Mouse (Mus musculus) CD4-positive naive resting alpha-beta T cell, adult 57 days (primary cell): ENCODE data around the gene Nucb1. TPM values are rescaled to one million over a fixed set of nuclear protein-coding genes. Genes with fewer than 3 reads are reported as not detected.

ENCODE experiments used
- total RNA-seq: library from RNA; stranded (reverse); gene quantifications from one replicate; pipeline ENCODE4 v1.2.4, GENCODE M21; 2023

The Nucb1 gene
- 80.1 TPM for total RNA-seq

DNA sequence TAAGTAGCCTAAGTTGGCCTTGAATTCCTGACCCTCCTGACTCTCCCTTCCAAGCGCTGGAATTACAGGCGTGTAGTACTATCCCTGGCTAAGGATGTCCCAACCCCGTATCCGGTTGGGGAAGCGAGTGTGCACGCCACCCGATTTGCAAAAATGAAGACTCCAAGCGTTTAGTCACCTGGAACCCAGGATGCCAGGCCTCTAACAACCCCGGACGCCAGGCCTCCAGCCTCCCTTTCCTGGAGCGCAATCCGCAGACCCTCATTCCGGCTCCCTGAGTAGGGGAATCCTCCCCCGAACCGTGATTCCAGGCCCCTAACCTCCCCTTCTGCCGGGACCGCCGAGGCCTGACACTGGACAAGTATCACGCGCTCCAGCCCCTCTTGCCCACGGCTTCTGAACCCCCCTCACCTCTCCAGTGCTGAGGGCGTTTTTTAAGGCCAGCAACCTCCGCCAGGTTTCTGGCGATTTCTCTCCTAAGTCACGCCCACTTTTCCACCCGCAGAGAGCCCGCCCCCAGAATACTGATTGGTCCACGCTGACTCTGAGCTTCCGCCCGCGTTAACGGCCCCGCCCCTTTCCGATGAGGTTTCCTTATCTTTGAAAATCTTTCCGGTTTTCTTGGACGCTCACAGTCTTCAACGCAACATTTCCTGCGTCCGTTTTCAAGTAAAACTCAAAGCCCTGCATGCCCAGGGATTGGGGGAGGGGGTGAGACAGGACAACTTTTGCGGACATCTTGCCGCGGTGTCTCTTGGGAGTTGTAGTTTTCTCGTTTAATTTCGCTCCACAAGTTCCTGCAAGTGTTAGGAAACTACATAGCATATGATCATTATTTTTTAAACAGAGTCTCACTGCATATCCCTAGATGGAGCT lies at the start of gene Nucb1:
TSS of gene Nucb1 (minus strand) at position 495 of the 876 bp plus-strand sequence.

DNA sequence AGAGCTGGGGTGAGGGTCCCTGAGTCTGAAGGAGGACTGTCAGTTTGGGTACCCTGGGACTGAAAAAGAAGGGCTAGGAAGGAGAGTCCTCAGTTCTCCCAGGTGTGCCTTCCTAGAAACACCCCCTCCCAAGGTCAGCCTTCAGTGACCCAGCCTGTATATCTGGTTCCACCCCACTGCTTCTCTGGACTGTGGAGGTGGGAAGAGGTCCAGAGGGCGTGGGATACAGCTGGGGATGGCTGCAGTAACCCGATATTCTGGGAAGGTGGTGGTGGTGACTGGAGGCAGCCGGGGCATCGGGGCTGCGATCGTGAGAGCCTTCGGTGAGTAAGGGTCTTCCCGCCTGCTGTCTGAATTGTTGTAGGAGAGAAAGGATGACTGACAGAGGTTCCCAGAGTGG lies 44.5 kb upstream of the Nucb1 start, which contains the start of gene Hsd17b14:
TSS of gene Hsd17b14 (plus strand) at position 150 of the 400 bp plus-strand sequence.

GRCm38 (mm10) chr7:45525809-45526473 lies 15.7 kb upstream of the Nucb1 start, which contains the start of the genes Ppp1r15a and Plekha4:
TSS of gene Ppp1r15a (minus strand) at chr7:45526268.
TSS of gene Plekha4 (plus strand) at chr7:45526330.

DNA sequence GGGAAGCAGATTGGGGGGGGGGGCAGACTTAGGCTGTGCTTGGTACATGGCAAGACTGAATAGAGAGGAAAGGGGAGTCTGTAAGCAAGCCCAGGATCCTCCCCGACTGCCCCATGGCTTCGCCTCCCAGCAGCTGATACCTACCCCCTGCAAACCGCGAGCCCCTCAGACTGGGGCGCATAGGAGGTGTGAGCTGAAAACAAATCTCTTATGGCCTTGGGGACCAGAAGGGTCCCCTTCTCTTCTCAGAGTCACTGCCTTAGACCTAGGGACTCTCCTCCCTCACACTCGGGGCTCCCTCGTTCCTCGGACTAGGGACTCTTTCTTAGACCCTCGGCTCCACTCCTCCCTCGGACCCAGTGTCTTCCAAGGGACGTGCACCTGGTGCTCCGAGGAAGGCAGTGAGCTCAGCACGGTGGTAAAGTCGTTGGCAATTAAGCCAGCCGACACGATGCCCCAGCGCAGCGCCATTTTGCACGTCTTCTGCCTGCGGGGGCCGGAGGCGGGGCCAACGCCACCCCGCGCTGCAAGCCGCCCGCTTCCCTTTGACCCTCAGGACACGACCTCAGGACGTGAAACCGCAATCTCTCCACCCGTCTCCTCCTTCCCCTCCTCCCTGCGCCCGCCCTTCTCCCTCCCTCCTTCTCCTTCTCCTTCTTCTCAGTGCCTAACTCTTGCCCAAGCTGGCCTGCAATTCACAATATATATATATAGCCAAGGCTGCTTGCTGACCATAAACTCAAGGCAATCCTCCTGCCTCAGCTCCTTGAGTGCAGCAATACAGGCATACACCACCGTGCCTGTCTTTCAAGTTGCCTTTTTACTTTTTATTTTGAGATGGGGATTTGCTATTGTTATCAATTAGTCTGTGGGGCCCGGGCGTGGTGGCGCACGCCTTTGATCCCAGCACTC lies 21.7 kb downstream of the Nucb1 start, which contains the start of gene Dhdh:
TSS of gene Dhdh (minus strand) at position 513 of the 912 bp plus-strand sequence.

DNA sequence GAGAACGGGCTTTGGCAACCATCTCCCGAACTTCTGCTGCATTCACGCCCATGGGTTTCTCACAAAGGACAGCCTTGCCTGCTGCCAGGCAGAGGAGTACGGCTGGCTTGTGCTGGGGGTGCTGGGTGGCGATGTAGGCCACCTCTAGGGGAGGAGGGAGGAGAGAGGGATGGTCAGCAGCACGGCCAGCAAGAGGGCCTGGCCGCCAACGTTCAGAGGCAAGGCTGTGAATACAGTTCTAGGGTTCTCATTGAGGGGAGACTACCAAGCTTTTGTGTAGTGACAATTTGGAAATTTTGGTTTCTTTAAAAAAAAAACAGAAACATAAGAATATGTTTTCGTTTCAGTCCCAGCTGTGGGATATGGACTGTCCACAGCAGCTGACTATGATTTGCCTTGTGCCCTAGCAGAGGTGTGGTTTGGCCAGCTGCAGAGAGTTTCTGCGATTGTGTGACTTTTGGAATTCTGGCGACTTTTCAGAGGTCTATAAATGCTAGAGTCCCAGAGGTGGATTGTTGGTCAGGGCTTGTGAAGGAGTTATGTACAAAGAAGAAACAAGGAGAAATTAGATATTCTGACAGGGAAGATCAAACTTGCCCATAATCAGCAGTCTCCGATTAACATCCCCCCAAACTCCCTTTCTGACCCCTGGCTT lies 23.3 kb downstream of the Nucb1 start, which contains the start of gene Gm45808:
TSS of gene Gm45808 (minus strand) at position 51 of the 655 bp plus-strand sequence.

DNA sequence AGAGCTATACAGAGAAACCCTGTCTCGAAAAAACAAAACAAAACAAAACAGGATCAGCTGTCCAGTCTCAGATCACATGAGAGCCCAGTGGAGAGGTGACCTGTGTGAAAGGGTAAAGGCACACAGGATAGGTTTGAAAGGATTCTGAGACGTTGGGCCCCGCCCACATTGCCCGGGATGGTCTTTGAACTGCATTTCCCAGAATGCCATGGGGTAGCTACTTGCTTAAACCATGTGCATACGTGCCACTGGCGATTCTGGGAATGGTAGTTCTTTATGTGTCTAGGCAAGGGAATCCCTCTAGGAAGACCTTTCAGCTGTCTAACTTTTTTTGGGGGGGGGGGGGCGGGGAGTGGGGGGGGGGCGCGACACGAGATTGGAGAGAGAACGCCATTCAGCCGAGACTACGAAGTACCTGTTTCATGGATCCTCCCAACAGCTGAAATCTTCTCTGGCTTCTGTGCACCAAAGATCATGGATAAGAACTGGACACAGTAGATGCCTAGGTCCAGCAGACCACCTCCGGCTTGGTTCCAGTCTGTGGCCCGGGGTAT lies 28.8 kb downstream of the Nucb1 start, which contains the start of gene Tulp2:
TSS of gene Tulp2 (plus strand) at position 504 of the 554 bp plus-strand sequence.

DNA sequence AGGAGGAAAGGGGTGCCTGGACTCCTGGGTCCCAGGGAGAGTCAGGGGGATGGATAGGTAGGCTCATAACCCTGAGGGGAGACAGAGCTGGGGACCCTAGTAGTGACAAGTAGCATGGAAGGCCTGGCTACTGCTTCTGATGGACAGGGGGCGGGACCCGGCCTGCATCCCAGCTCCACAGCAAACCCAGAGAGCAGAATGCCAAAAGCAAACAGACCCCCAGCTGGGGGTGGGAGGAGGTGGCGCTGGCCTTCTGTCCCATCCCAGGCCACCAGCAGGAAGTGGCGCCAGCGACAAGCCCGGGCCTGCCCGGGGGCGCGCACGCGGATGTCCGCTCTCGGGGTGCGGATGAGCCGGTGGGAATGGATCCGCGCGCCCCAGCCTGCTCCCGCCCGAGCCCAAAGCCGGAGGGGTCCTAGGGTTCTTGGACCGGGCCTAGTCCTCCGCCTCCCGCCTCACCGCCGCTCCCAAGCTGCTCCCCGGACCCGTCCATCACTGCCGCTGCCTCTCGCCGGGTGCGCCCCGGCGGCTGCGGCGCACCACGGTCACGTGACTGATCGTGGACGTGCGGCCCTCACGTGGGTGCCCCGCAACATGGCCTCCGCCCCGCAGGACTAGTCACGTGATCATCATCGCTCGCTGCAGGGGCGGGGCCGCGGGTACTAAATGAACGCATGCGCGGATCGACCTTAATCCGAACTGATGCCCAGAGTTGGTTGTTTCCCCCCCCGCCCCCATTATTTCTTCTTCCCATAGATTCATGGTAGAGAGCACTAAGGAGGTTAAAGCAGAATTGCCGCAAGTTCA lies 43.7 kb downstream of the Nucb1 start, which contains the start of gene Bax:
TSS of gene Bax (minus strand) at position 616 of the 807 bp plus-strand sequence.

GRCm38 (mm10) chr7:45459564-45460140 lies 50.6 kb downstream of the Nucb1 start, which contains the start of gene Ftl1:
TSS of gene Ftl1 (minus strand) at chr7:45459884.

Other genes with a start within 250 kb of the Nucb1 start
- not detected for gene Slc6a21, start 232.9 kb downstream of the Nucb1 start, total RNA-seq
- 10.0 TPM for gene Trpm4, start 176.6 kb downstream of the Nucb1 start, total RNA-seq
- gene Hrc, start 175.1 kb downstream of the Nucb1 start, total RNA-seq, result not detected
- gene Ppfia3, start 143.4 kb downstream of the Nucb1 start, total RNA-seq, result 0.47 TPM
- gene Lin7b, start 139.8 kb downstream of the Nucb1 start, total RNA-seq, result 2.6 TPM
- gene Snrnp70, start 114.7 kb downstream of the Nucb1 start, total RNA-seq, result 701 TPM
- not detected for gene Kcna7, start 104.8 kb downstream of the Nucb1 start, total RNA-seq
- not detected for gene Ntf5, start 96.7 kb downstream of the Nucb1 start, total RNA-seq
- not detected for gene Lhb, start 89.6 kb downstream of the Nucb1 start, total RNA-seq
- 5.9 TPM for gene Gys1, start 75.6 kb downstream of the Nucb1 start, total RNA-seq
- 50.8 TPM for gene Ruvbl2, start 72.3 kb downstream of the Nucb1 start, total RNA-seq
- 537 TPM for gene Ftl1, start 50.5 kb downstream of the Nucb1 start, total RNA-seq
- gene Bax, start 43.5 kb downstream of the Nucb1 start, total RNA-seq, result 74.8 TPM
- gene Tulp2, start 28.5 kb downstream of the Nucb1 start, total RNA-seq, result not detected
- not detected for gene Gm45808, start 23.6 kb downstream of the Nucb1 start, total RNA-seq
- 1.2 TPM for gene Dhdh, start 21.6 kb downstream of the Nucb1 start, total RNA-seq
- 949 TPM for gene Ppp1r15a, start 15.9 kb upstream of the Nucb1 start, total RNA-seq
- 3.9 TPM for gene Plekha4, start 15.9 kb upstream of the Nucb1 start, total RNA-seq
- 2.9 TPM for gene Hsd17b14, start 44.5 kb upstream of the Nucb1 start, total RNA-seq
- 52.3 TPM for gene Bcat2, start 59.7 kb upstream of the Nucb1 start, total RNA-seq
- gene Fgf21, start 105.1 kb upstream of the Nucb1 start, total RNA-seq, result not detected
- gene Fut1, start 106.9 kb upstream of the Nucb1 start, total RNA-seq, result not detected
- not detected for gene Izumo1, start 111.4 kb upstream of the Nucb1 start, total RNA-seq
- gene Rasip1, start 117.1 kb upstream of the Nucb1 start, total RNA-seq, result 0.47 TPM
- gene Mamstr, start 129.6 kb upstream of the Nucb1 start, total RNA-seq, result not detected
- gene Fut2, start 156.0 kb upstream of the Nucb1 start, total RNA-seq, result not detected
- gene Ntn5, start 173.6 kb upstream of the Nucb1 start, total RNA-seq, result 0.38 TPM
- not detected for gene Sec1, start 184.0 kb upstream of the Nucb1 start, total RNA-seq
- 12.3 TPM for gene Car11, start 189.4 kb upstream of the Nucb1 start, total RNA-seq
- gene Dbp, start 194.7 kb upstream of the Nucb1 start, total RNA-seq, result 41.2 TPM
- gene Rpl18, start 205.1 kb upstream of the Nucb1 start, total RNA-seq, result 2,817 TPM
- gene Sphk2, start 207.6 kb upstream of the Nucb1 start, total RNA-seq, result 31.0 TPM
- gene Fam83e, start 210.8 kb upstream of the Nucb1 start, total RNA-seq, result 2.5 TPM
- gene Spaca4, start 215.4 kb upstream of the Nucb1 start, total RNA-seq, result not detected